In the genomic region with DNA sequence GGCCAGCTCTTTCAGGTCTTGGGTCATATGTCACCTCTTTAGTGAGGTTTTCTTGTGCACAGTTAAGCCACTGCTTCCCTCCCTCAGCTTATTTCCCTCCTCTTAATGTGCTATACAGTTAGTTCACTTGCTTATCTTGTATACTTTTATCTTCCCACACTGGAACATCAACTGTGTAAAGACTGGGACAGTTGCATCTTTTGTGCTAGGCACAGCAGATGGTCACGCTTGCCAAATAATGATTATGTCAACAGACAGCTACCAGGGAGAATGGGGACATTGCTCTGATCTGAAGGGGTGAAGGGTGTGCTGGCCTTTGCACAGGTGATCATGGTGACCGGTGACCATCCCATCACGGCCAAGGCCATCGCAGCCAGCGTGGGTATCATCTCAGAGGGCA, we compare ENCODE assay signal across 22 mouse cellular contexts. TPM values are rescaled to one million over a fixed set of nuclear protein-coding genes. Genes with fewer than 3 reads are reported as not detected.
"Had no signal": no experiment of that assay in that cellular context is flagged by ENCODE, and none has a peak within 500 bp of the region (broad histone marks: within the 10 kb centered on the region; RNA-seq: fewer than 3 reads in every experiment).

No protein-coding gene starts in this region.

- ATAC-seq: midbrain, embryonic 16.5 days had no signal

- H3K4me2 ChIP-seq: lung, embryonic 14.5 days; midbrain, embryonic 12.5 days; neural tube, embryonic 13.5 days; neural tube, embryonic 15.5 days had no signal

- H3K9ac ChIP-seq: lung, embryonic 14.5 days; neural tube, embryonic 13.5 days; neural tube, embryonic 15.5 days had no signal

- H3K4me3 ChIP-seq: midbrain, embryonic 10.5 days; midbrain, embryonic 12.5 days; myocyte; neural tube, embryonic 13.5 days; neural tube, embryonic 15.5 days had no signal

- DNase-seq: lung, adult 18-20 months; lung, embryonic 14.5 days; lung, postnatal 10 days; lung, postnatal 4 days; midbrain, embryonic 14.5 days; retina, postnatal 1 day; right cerebral cortex, adult 18-20 months; right cerebral cortex, postnatal 25 days; right cerebral cortex, postnatal 4 days; spleen, adult 18-20 months; thymus, adult 18-20 months; thymus, postnatal 14 days; thymus, postnatal 36 days had no signal

- H3K9me3 ChIP-seq: midbrain, embryonic 10.5 days; midbrain, embryonic 12.5 days; neural tube, embryonic 13.5 days; neural tube, embryonic 15.5 days had no signal

- H3K36me3 ChIP-seq: midbrain, embryonic 10.5 days; midbrain, embryonic 12.5 days; neural tube, embryonic 13.5 days; neural tube, embryonic 15.5 days had no signal

- H3K27ac ChIP-seq: midbrain, embryonic 10.5 days; midbrain, embryonic 12.5 days; neural tube, embryonic 13.5 days; neural tube, embryonic 15.5 days had no signal

RNA-seq across cellular contexts. Expression of a gene that starts 7.7 kb away (rescaled TPM):
- polyA plus RNA-seq: myocyte had no signal

RNA-seq across cellular contexts. Expression of a gene that starts 20.9 kb away (rescaled TPM):
- total RNA-seq: megakaryocyte, adult 5-6 weeks; megakaryocyte-erythroid progenitor cell, adult 5-6 weeks had no signal
- polyA plus RNA-seq: midbrain, embryonic 10.5 days; midbrain, embryonic 12.5 days; midbrain, embryonic 14.5 days; midbrain, embryonic 16.5 days; myocyte; neural tube, embryonic 13.5 days; neural tube, embryonic 15.5 days had no signal

RNA-seq across cellular contexts. Expression of a gene that starts 23.8 kb away (rescaled TPM):
- total RNA-seq: megakaryocyte, adult 5-6 weeks; megakaryocyte-erythroid progenitor cell, adult 5-6 weeks had no signal
- polyA plus RNA-seq: small intestine, adult 2 months had no signal
